Mouse (Mus musculus) layer of hippocampus, adult 8-10 months (tissue): ENCODE data around the gene Cfap69. TPM values are rescaled to one million over a fixed set of nuclear protein-coding genes. Genes with fewer than 3 reads are reported as not detected.

Experiments used
- total RNA-seq, 4 experiments: library from RNA; stranded (reverse); gene quantifications; 2 replicates each; pipeline ENCODE4 v1.2.4; 2022

Gene Cfap69
- total RNA-seq, 4 experiments from 2014 or later: 12.4 to 25.5 (median 17.5) TPM

Other genes starting within 250 kb of the Cfap69 start
- gene Cdk14, start 243.9 kb downstream of the Cfap69 start, total RNA-seq: 100 to 1,000 TPM; 243 to 267 (median 257) TPM
- gene 1700015F17Rik, start 185.1 kb downstream of the Cfap69 start, total RNA-seq: under 1 TPM in 1 of 4 experiments, not detected in 3; 0.64 TPM
- gene Cldn12, start 149.3 kb downstream of the Cfap69 start, total RNA-seq: 10 to 100 TPM; 25.1 to 33.0 (median 28.2) TPM
- 10 to 100 TPM in 3 of 4 experiments, 1 to 10 TPM in 1; 8.1 to 14.7 (median 11.0) TPM for gene Gtpbp10, start 104.7 kb downstream of the Cfap69 start, total RNA-seq
- gene Gm8773, start 90.4 kb downstream of the Cfap69 start, total RNA-seq: not detected
- 1 to 10 TPM; 5.3 to 5.9 (median 5.5) TPM for gene Steap2, start 30.3 kb upstream of the Cfap69 start, total RNA-seq
- under 1 TPM in 2 of 4 experiments, not detected in 2; 0.58 to 0.73 TPM for gene Steap1, start 85.1 kb upstream of the Cfap69 start, total RNA-seq